ENCODE assay signal across 1 mouse cellular context in genomic region chr11:78869205-78869604, GRCm38 (mm10). TPM values are rescaled to one million over a fixed set of nuclear protein-coding genes. Genes with fewer than 3 reads are reported as not detected.
"Had no signal": no experiment of that assay in that cellular context is flagged by ENCODE, and none has a peak within 500 bp of the region (broad histone marks: within the 10 kb centered on the region; RNA-seq: fewer than 3 reads in every experiment).

No protein-coding gene starts in this region.

RNA-seq across cellular contexts. Expression of gene Nos2, which starts 51.4 kb away (rescaled TPM):
- polyA plus RNA-seq: inflammation-experienced regulatory T-cells, adult 6 months had no signal
